Mouse (Mus musculus): ENCODE measurements around the gene Srgap2. TPM values are rescaled to one million over a fixed set of nuclear protein-coding genes. Genes with fewer than 3 reads are reported as not detected.
A peak's percentile ranks its signal among the peaks of the same experiment; 100 is the strongest.

The Srgap2 gene
- total RNA-seq, 2 experiments from 2014 or later, result 175 to 199 TPM

GRCm38 (mm10) chr1:131299240-131299639 lies 227.9 kb downstream of the Srgap2 start:
- intact Hi-C loops (cut with DNase I), result no loop called here
- no peak for DNase-seq

DNA sequence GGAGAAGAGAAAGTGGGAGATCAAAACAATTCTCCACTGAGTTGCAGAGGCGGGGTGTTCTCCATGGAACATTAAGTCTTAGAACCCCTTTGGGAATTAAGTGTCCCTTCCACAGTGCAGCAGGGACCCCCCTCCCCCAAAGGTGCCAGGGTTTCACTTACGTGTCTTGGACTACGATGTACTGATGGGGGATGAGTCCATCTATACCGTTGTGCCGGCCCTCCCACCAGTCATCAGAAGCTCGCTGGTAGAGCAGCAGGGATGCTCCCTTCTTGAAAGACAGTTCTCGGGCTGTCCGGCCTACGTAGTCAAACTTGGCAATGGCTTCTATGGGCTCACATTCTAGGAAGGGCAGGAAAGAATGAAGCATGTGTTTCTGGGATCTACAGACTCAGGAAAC lies 229.0 kb downstream of the Srgap2 start:
- intact Hi-C loops (cut with DNase I), result no loop called here
- DNase-seq, result no peak

- intact Hi-C loops (cut with DNase I), result no loop called here
- no peak for DNase-seq
Observed at GRCm38 (mm10) chr1:131296726-131297125, 230.4 kb downstream of the Srgap2 start.

- DNase-seq, result peak; percentile 81
- intact Hi-C loops (cut with DNase I), result no loop called here
Observed at GRCm38 (mm10) chr1:131295200-131295599, 232.0 kb downstream of the Srgap2 start.

GRCm38 (mm10) chr1:131293922-131294250 lies 233.3 kb downstream of the Srgap2 start:
- intact Hi-C loops (cut with DNase I), result no loop called here
- DNase-seq, result no peak

GRCm38 (mm10) chr1:131293221-131293921 lies 233.8 kb downstream of the Srgap2 start:
- intact Hi-C loops (cut with DNase I), result no loop called here
- DNase-seq, result no peak

- intact Hi-C loops (cut with DNase I), result no loop called here
- DNase-seq, result peak; percentile 72
Observed at GRCm38 (mm10) chr1:131290648-131291047, 236.5 kb downstream of the Srgap2 start.

- no peak for DNase-seq
- intact Hi-C loops (cut with DNase I), result no loop called here
Observed at GRCm38 (mm10) chr1:131288938-131289337, 238.2 kb downstream of the Srgap2 start.

DNA sequence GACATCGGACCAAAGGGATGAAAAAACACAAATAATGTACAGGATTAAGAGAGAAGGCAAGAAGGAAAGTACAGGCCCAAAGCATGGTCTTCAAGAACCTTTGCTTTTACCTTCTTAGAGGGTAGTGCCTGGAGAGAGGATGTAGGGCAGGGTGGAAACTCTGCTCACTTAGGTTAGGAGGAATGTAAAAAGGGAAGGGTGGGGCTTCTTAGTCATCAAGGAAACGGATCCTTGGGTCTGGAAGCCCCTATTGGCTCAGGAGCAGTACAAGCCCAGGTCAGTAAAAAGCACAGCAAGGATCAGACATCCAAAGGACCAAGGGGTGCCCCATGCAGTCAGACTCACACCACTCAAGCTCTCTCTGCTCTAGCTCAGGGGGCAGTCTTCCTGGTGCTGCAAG lies 239.9 kb downstream of the Srgap2 start:
- DNase-seq, result no peak
- intact Hi-C loops (cut with DNase I), result no loop called here

GRCm38 (mm10) chr1:131286803-131287202 lies 240.3 kb downstream of the Srgap2 start:
- no peak for DNase-seq

DNA sequence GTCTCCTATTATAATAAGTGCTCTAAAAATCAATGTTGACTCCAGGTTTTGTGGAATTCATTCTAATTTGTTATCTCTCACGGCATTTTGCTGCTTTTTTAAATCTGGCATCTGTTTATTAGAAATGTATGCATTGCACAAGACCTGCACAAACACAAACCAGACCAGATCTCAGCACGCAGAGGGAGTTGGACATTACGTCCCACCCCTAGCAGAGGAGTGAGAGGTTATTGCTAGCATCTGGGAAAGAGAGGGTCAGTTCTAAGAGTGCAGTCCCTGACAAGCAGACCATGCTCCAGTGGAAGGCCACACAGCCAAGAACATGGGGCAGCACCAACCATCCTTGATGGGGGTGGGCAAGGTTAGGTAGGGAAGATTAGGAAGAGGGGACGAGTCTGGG lies 242.5 kb downstream of the Srgap2 start:
- no peak for DNase-seq
- intact Hi-C loops (cut with DNase I), result no loop called here

More at GRCm38 (mm10) chr1:131286803-131287202, 240.3 kb downstream of the Srgap2 start:
- intact Hi-C loops (cut with DNase I), result no loop called here

DNA sequence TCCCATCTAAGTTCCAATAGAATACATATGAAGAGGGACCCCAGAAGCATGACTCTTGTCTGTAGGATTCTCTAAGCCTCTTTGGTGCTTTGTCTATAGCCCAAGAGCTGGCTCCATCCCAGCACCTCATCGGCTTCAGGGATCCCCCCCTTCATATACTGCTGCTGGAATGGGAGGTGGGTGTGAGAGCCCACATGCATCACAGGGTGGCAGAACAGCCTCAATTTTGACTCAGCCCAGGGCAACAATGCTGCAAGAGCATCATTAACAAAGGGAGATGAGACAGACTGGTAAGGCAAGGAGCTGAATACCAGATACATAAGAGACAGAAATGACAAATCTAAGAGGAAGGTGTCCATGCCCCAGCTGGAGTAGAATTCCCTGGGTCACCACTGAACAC lies 243.0 kb downstream of the Srgap2 start:
- intact Hi-C loops (cut with DNase I), result no loop called here
- DNase-seq, result peak; percentile 39

DNA sequence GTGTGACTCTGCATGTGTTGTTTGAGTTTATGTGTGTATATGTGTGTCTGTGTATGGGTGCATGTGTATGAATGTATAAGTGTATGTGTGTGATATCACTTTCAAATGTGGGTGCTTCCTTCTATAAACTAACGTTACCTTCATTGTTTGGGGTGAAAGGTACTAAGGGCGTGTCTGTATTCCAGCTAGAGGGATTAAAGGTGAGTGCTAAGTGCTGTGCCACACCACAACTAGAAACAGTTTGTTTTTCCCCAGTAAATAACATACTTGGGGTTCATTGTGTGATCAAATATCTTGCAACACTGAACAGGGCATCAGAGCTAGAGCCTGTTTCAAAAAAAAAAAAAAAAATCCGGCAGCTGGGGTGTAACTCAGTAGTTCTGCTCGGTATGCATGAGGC lies 245.4 kb downstream of the Srgap2 start:
- intact Hi-C loops (cut with DNase I), result no loop called here
- DNase-seq, result no peak

- intact Hi-C loops (cut with DNase I), result no loop called here
Observed at GRCm38 (mm10) chr1:131280280-131280679, 246.9 kb downstream of the Srgap2 start.

GRCm38 (mm10) chr1:131279456-131279776 lies 247.7 kb downstream of the Srgap2 start, which contains the start of gene Ikbke:
Gene Ikbke, minus strand, starts transcription at chr1:131279606.
- no peak for DNase-seq
- intact Hi-C loops (cut with DNase I), result no loop called here

More at GRCm38 (mm10) chr1:131280280-131280679, 246.9 kb downstream of the Srgap2 start:
- no peak for DNase-seq

DNA sequence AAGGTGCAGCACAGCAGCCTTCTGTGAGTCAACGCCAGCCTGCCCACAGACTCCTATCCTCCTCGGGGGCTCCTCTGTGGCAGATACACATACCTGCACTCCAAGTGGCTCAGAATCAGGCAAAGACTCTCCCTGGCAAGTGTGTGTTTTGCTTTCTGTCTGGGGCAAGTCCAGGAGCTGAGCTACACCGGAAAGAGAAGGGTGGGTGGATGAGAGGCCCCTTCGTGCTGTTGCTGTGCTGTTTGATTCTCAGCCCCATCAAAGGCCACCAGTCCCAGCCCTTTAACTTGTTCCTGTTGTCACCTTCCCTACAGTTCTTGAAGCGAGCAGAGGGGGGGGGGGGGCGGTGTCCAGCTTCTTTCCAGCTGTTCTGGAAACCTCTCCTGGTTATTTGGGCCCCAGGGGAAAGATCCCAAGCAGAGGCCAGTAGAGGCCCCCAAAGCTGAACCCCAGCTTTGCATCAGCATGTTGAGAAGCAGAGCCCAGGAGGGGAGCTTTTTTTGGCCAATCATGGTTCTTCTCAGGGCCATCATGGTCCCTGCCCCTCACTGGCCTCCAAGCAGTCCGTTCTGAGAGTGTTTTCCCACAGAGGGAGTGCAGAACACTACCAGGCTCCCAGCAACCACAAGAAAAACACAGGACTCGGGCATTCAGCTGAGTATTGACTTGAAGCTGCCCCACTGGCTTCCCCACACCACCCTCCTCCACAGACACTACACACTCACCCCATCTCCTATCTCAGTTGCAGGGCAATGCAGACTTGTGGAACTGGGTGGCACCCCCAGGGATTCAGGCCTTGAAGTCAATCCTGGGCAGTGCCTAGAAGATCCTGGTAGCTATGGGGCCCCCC lies 248.3 kb downstream of the Srgap2 start:
- DNase-seq, result no peak
- intact Hi-C loops (cut with DNase I), result no loop called here

DNA sequence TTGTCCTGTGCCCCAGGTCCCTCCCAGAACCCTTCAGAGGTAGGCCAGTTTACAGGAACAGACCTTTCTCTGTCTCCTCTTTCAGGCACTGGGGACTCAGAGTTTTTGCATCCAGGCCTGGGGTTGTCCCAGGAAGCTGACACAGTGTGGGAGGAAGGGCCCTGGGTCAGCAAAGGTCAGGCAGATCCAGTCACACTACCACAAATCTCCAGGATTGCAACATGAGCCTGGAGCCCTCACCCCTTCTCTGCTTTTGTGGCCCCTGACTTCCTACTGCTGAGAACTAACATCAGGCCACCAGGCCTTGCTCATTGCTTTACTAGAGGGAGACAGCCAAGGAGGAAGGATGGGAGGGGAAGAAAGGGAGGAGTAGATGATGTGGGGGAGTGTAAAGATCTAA lies 250.3 kb downstream of the Srgap2 start:
- DNase-seq, result no peak
- intact Hi-C loops (cut with DNase I), result no loop called here

DNA sequence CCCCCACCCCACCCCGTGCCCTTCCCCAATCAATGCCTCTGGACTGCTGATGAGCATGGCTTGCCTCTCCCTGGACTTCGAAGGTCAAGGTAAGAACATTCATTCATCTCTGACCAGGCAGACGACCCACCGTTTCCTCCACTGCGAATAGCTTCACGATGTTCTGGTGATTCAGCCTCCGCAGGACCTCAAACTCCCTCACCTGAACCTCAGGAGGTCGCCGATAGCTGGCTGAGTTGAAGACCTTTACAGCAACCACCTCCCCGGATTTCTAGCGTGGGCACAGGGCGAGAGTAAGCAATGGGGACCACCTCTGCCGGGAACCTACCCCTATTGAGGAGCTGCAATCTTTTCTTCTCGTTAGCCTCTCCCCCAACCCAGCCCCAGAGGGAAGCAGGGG lies 251.6 kb downstream of the Srgap2 start:
- intact Hi-C loops (cut with DNase I), result no loop called here
- DNase-seq, result no peak

DNA sequence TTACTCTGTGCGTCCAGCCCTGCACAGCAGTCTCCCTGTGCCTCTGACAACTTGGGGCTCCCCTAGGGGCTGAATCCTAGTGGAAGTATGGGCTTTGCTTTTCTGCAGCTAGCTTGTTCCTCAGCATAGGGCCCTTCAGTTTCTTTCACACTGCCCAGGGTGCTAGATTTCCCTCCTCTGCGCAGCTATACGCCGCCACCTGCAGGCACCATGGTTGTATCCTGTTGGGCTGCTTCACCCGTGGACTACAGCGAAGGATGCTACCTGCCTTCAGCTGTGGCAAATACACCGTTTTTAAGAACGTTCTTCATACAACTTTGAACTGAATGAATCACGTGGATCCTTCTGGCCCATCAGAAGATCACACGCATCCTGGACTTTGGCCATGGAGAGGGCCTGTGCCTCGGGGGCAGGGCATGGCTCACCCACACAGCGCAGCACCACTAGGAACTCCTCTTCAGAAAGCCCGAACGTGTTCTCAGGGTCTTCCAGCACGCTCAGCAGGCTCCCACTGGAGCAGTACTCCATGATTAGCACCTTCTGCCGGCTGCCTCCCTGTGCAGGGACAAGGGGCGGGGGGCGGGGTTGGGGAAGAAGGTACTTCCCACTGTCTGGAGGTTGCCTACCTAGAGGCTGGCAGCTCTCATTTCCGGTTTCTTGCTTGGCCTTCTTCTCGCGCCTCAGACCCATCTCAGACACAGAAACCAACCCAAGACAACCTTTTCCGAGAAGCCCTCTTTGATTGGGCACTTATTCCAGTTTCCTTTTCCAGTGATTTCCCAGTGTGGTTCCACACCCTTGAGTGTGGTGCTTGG lies 252.2 kb downstream of the Srgap2 start:
- no peak for DNase-seq
- intact Hi-C loops (cut with DNase I), result loop anchor here (5.0 kb wide), 1 partner anchor 403 kb away; no protein-coding TSS in a partner anchor

DNA sequence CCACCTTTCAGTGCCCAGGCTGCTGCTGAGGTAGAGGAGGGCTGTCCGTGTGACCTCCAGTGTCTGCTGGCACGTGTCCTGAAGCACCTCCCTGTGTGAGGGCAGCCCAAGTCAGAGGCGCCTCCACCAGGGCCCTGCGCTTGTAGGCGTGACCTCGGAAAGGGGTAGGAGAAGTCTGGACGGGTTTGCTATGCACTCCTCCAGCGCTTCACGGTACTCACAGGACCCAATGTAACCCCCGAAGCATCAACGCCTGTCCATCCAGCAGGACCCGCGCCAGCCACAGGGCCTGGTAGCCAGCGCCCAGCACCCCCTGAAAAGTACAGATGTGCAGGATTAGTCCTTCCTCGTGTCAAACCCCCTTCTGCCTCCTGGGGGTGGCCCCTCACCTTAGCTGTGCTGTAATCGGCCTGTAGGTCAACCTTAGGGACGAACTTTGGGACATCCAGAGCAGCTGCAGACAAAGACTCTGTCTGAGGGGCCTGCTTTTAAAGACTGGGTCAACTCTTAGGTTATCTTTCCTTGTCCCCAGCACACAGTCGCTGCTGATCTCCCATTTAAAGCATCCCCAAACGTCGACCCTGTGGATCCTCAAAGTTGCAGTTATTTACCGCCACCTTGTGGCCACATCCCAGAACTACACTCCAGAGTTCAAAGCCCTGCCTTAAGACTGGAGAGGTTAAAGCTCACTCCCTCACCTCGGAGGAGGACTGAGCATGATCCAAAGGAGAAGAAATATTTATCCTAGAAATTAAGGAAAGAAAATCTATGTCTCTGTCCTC lies 257.2 kb downstream of the Srgap2 start:
- intact Hi-C loops (cut with DNase I), result loop anchor here (5.0 kb wide), 2 partner anchors 153 to 398 kb away; no protein-coding TSS in a partner anchor
- DNase-seq, result peak; percentile 81

Data from left cerebral cortex, postnatal 4 days (tissue).